Mouse (Mus musculus): Measurements from ENCODE around the gene Gm10799.
"Not testable (repeated sequence)": the region's sequence is repeated elsewhere in the genome, so short reads cannot be mapped to it uniquely, and the experiment has no call there.

DNA sequence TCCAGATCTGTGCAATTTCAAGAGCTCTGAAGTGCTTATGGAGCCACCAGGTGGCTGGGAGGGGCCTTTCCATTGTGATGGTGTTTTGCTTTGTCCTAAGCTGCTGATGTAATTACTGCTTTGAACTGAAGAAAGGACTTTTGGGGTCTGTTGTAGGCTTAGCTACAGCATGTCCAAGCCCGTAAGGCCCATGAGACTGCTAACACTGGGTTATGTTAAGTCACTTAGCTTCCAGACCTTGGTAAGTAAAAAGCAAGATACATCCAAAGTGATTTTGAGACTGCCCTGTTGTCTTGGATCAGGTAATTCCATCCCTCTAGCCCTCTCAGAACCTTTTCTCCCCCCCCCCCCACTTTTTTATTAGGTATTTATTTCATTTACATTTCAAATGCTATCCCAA lies 28.4 kb upstream of the Gm10799 start:
- TF ChIP-seq CTCF, POLR2A (IDR thresholded peaks at IDR 0.05; ENCODE audit: extremely low read depth, insufficient read depth, low read length): not testable (repeated sequence)
